Mouse (Mus musculus): Measurements from ENCODE around the gene Cd207.

GRCm38 (mm10) chr6:83727178-83727577 is 49.5 kb upstream of the Cd207 start:
- TF ChIP-seq CTCF (IDR thresholded peaks at IDR 0.05; ENCODE audit: insufficient read depth, low read depth, low read length), result no peak
- no peak for TF ChIP-seq POLR2A (IDR thresholded peaks at IDR 0.05; ENCODE audit: insufficient read depth, low read depth, low read length)

Measured in olfactory bulb, adult 2 months (tissue).